Mouse (Mus musculus) CD8-positive naive resting alpha-beta T cell, adult 2 months (primary cell): ENCODE results near the gene Fgd1.

ENCODE experiments used
- DNase-seq, 2 experiments: peaks; one replicate each; pipeline ENCODE4 v3.0.0; 2022; ENCODE audit warnings: low read depth in 2 of 2, low spot score in 2 of 2

Gene Fgd1

DNA sequence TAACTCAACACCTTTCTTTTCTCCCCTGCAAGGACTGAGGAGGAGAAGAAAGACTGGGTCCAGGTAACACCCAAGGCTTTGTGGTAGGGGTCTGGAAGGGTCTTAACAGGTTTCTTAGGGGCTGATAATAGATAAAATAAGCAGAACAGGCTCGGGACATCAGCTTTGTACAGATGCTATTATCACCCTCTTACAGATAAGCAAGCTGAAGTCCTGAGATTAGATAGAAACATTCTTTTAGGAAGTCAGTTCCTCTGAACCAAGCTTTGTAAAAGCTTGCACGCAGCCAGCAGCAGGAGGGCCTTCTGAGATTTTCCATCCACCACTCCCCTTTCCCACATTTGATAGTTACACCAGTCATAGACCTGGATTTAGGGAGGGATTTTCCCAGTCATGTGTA is 39.6 kb downstream of the Fgd1 start:
- no peak for DNase-seq

DNA sequence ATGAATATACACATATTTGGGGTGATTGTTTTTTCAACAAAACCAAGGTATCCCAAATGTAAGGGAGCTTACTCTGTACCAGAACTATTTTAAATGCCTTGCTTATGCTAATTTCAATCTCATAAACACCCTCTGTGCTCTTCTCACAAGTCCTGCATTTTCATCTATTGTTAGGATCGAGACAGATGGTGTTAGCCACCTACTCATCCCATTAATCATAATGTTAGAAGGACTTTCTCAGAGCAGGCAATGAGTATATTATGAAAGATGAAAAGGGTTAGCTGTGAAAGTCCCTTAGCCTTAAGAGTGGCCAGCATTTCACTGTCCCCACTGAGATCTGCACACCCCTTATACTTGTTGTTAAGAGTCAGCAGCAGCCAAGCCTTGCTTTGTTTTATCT is 41.5 kb downstream of the Fgd1 start:
- no peak for DNase-seq

DNA sequence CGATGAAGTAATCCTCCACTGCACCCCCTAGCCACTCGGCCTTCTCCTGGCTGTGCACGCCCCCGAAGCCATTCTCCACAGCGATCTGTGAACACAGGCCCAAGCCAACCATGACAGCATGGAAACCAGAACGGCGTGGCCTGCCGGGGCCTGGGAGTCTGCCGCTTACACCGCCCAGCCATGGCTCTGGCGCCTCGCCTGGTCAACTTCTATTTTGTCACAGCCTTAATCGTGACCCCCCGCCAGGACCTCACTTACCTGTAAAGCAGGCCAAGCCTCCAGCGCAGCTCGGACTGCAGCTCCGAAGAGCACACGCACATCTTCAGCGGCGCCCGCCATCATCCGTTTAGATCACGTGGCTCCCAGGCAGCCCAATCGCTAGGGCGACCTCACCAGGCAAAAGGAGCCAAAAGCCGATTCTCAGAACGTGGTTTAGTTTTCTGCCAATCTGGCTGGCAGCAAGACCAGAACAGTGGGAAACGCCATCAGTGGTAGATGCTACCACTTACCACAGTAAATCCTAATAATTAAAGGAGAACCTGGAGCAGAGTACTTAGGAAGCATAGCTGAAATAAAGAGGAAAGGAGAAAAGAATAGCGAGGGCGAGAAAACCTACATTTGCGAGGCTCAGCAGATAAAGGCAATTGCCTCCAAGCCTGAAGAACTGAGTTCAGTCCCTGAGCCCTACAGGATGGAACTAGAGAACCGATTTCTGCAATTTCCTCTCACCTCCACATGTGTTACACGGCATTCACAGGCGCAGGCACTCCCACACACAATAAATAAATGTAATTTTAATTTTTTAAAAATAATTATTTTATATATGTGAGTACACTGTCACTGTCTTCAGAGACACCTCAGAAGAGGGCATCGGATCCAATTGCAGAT is 50.5 kb downstream of the Fgd1 start, which contains the start of gene Tsr2:
Gene Tsr2, minus strand, starts transcription at position 373 of the 888 bp plus-strand sequence.
- peak; percentile 46 to 66 for DNase-seq

DNA sequence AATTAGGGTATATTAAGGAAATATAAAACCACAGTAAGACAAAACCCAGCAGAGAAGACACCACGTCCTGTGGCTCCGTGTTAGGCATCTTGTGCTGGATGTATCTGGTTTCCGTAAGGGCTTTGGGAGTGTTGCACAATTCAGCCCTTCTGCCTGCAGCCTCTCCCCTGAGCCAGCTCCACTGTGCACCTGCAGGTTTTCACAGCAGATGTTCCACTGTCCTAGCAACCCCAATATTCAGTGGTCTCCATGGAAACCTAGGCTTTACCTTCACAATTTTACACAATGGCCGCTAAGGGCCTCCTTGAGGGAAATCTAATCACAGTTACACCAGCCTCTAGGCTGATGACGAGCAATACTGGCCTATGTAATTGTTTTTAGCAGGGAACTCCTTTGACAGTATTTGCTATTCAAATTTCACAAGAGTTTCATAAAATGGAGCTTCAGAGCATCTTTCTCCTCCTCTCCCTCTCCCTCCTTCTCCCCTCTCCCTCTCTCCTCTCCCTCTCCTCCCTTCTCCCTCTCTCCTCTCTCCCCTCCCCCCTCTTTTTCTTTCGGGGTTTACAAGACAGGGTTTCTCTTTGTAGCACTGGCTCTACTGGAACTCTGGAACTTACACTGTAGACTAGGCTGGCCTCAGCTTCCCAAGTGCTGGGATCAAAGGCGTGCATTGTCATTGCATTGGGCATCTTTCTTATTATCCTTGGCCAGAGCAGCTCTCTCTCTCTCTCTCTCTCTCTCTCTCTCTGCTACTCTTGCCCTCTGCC is 61.5 kb downstream of the Fgd1 start:
- no peak for DNase-seq

DNA sequence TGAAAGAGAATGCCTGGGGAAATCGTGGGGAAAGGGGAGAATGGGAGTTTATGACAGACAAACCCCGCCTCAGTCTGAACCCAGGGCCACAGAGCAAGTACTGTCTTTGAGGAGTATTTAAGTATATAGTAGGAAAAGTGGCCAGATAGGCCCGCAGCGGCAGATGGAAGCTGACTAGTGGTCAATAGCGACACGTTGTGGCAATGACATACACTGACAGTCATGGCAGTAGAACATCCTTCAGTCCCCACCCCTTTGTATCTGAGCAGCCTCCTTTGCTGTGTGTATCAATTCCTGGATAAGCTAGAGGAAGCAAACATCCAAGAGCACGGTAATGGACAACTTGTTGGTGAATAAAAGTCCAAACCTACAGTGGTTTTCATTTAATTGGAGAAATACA is 70.8 kb downstream of the Fgd1 start:
- no peak for DNase-seq

DNA sequence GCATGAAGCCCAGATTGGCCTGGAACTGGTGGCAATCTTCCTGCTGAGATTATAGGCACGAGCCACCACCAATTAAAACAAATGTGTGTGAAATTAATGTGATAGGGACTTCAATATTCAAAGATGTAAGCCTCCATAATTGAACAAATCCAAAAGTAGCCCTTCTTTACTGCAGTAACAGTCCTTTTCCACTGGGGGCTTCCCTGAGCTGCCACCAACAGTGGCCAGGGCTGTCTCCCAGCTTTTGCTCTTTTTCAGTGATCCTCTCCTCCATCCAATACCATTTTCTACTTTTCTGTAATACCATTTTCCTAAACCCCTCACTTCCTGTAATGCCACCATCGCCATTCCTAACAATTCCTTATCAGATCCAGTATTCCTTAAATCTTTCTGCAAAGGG is 71.5 kb downstream of the Fgd1 start:
- DNase-seq, result no peak

DNA sequence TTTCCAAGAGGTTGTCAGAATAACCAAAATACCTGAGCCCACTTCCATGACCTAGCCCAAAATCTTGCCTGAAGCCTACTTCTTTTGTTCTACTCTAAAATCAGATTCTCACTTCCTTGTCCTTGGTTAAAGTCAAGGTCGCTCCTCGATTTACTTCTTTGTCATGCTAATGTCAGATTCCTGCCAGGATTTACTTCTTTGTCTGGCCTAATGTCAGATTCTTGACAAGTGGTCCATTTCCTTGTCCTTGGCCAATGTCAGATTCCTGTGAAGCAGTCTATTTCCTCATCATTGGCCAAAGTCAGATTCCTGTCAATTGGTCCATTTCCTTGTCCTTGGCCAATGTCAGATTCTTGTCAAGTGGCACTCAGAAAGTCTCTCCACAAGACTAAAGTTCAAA is 78.0 kb downstream of the Fgd1 start:
- no peak for DNase-seq

DNA sequence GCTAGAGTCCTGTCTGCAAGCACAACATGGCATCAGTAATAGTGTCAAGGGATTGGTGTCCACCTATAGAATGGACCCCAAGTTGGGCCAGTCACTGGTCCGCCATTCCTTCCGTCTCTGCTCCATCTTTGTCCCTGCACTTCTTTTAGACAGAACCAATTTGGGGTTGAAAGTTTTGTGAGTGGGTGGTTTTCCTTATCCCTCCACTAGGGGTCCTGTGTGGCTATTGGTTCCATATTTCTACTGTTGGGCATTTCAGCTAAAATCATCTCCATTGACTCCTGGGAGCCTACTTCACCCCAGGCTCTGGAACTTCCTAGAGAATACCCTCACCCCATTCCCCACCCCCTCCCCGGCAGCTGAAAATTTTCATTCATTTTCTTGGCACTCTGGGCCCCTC is 84.5 kb downstream of the Fgd1 start:
- DNase-seq, result no peak

DNA sequence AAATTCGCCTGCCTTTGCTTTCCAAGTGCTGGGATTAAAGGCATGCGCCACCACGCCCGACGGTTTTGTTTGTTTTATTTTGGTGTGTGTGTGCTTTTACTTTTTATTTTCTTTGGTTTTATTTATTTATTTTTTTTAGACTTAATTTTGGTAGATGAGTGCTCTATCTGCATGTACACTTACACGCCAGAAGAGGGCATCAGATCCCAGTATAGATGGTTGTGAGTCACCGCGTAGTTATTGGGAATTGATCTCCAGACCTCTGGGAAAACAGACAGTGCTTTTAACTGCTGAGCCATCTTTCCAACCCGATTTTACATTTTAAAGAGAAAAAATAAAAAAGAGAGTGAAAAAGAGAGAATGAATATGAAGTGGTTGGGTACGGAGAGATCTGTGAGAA is 86.8 kb downstream of the Fgd1 start:
- no peak for DNase-seq
